Mouse (Mus musculus) ovary, postnatal 14 days (tissue): ENCODE measurements around the gene Ear6.
A peak's percentile ranks its signal among the peaks of the same experiment; 100 is the strongest.
"Not testable (repeated sequence)": the region's sequence is repeated elsewhere in the genome, so short reads cannot be mapped to it uniquely, and the experiment has no call there.

Experiments used
- DNase-seq: peaks from one replicate; pipeline ENCODE4 v3.0.0; 2022; ENCODE audit warnings: low spot score

Ear6 gene

GRCm38 (mm10) chr14:51853399-51853798, at the start of gene Ear6:
Ear6 (plus strand) TSS chr14:51853699.
- DNase-seq: no peak

GRCm38 (mm10) chr14:51826625-51827024, 26.9 kb upstream of the Ear6 start:
- no peak for DNase-seq

GRCm38 (mm10) chr14:51827842-51828241, 25.7 kb upstream of the Ear6 start:
- not testable (repeated sequence) for DNase-seq

GRCm38 (mm10) chr14:51829188-51829587, 24.3 kb upstream of the Ear6 start:
- no peak for DNase-seq

- DNase-seq: not testable (repeated sequence)
These were observed 15.0 kb upstream of the Ear6 start for GRCm38 (mm10) chr14:51838480-51838879.

- DNase-seq: no peak
These were observed 11.2 kb upstream of the Ear6 start for GRCm38 (mm10) chr14:51842250-51842649.

- DNase-seq: no peak
These were observed 10.7 kb upstream of the Ear6 start for GRCm38 (mm10) chr14:51842781-51843180.

GRCm38 (mm10) chr14:51843882-51844281, 9.6 kb upstream of the Ear6 start:
- DNase-seq: no peak

GRCm38 (mm10) chr14:51846566-51846965, 6.9 kb upstream of the Ear6 start:
- no peak for DNase-seq

GRCm38 (mm10) chr14:51851006-51851405, 2.5 kb upstream of the Ear6 start:
- not testable (repeated sequence) for DNase-seq

GRCm38 (mm10) chr14:51855280-51855679, 1.8 kb downstream of the Ear6 start:
- DNase-seq: not testable (repeated sequence)

GRCm38 (mm10) chr14:51863603-51864002, 10.1 kb downstream of the Ear6 start:
- DNase-seq: not testable (repeated sequence)

- no peak for DNase-seq
These were observed 17.3 kb downstream of the Ear6 start for GRCm38 (mm10) chr14:51870756-51871155.

GRCm38 (mm10) chr14:51871741-51872140, 18.2 kb downstream of the Ear6 start:
- DNase-seq: no peak

- DNase-seq: no peak
These were observed 24.0 kb downstream of the Ear6 start for GRCm38 (mm10) chr14:51877517-51877916.

GRCm38 (mm10) chr14:51883527-51884030, 30.1 kb downstream of the Ear6 start:
- DNase-seq: peak; percentile 49

GRCm38 (mm10) chr14:51884031-51884544, 30.6 kb downstream of the Ear6 start:
- no peak for DNase-seq

GRCm38 (mm10) chr14:51884598-51885331, 31.3 kb downstream of the Ear6 start, which contains the start of gene Mettl17:
Mettl17 (plus strand) TSS chr14:51884842.
- peak; percentile 90 for DNase-seq

- no peak for DNase-seq
These were observed 32.6 kb downstream of the Ear6 start for GRCm38 (mm10) chr14:51886051-51886450.

GRCm38 (mm10) chr14:51889833-51890232, 36.3 kb downstream of the Ear6 start:
- no peak for DNase-seq

GRCm38 (mm10) chr14:51892191-51892939, 38.9 kb downstream of the Ear6 start, which contains the start of gene Slc39a2:
Slc39a2 (plus strand) TSS chr14:51892889.
- DNase-seq: no peak

GRCm38 (mm10) chr14:51893094-51893794, 39.7 kb downstream of the Ear6 start:
- DNase-seq: no peak
